Mouse (Mus musculus): Measurements from ENCODE around the gene Gm20388. TPM values are rescaled to one million over a fixed set of nuclear protein-coding genes. Genes with fewer than 3 reads are reported as not detected.
A peak's percentile ranks its signal among the peaks of the same experiment; 100 is the strongest.

Gm20388 gene
- polyA plus RNA-seq, 1 experiment from 2014 or later: 12.4 TPM

DNA sequence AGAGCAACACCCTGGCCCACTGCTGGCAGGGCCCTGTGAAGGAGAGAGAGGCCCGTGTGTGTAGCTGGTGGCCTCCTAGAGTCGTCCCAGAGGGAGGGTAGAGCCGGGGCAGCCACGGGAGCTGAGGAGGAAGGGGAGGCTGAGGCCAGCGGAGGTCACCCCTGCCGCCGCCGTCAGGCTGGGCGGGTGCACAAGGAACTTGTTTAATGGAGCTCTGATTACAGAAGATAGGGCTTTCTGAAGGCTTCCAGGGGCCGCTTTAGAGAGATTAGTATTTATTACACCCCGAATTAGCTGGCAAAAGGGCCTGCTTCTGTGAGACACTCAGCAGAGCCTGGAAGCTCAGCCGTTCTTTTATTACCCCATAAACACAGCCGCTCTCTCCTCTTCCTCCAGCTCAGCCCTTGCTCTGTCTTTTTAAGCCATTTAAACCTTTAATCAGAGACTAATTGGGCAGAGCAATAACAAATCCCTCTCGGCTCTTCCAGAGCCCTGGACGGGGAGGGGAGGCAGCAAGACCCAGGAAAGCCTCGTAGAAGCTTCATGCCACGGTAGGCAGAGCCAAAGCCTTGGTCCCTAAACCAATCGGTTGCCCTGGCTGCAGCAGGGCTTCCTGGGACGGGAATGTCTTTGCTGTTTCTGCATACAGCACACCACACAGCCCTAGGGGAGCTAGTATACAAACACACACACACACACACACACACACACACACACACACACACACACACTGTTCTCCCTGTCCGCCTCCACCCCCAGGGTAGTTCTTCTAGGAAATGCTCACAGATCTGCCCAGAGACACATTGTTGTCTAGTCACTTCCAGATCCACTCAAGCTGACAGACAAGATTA is 1448.7 kb downstream of the Gm20388 start:
- Histone ChIP-seq H3K4me1 (ENCODE audit: control insufficient read depth, insufficient read depth, low read depth, low read length) (peaks cover 8% of the 10 kb centered on the region), H3K27ac (ENCODE audit: low read depth, low read length) (0 out of 2 replicates have a peak overlapping the region, but pooled peaks have one; percentile 20), H3K4me2 (ENCODE audit: low read length) (no peak overlapping the region), H3K9ac (ENCODE audit: low read depth, low read length) (peak overlapping the region; percentile 17; the same call in 1 of the 2 replicates), H3K9me3 (ENCODE audit: control insufficient read depth, low read length) (no peaks in the 10 kb centered on the region), H3K27me3 (replicated peaks; ENCODE audit: control insufficient read depth, insufficient read depth, low read length) (no peaks in the 10 kb centered on the region), H3K4me3 (ENCODE audit: low read length) (no peak overlapping the region), H3K36me3 (ENCODE audit: control insufficient read depth, insufficient read depth, low read length) (no peaks in the 10 kb centered on the region)
- ATAC-seq: peak; percentile 67; the same call in 1 of the 2 replicates
- 33% methylated on average over 20 of the region's 20 CpGs for WGBS

DNA sequence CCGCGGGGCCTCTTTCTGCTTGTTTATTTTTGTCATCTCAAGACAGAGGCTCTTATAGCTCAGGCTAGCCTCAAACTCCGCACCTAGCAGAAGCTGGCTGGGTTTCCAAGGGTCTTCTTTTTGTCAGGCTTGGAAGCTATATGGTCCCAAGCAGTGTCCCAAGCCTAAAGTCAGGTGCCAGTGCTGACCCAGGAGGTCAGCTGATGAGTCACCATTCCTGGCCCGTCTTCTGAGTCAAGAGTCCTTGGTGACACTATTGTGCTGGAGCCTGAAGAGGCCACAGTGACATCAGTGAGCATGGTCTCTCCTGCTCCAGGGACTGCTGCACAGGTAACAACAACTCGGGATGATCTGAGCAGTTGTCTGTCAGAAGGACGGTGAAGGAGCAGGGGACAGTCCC is 1449.4 kb downstream of the Gm20388 start:
- no peak overlapping the region for H3K27ac ChIP-seq (ENCODE audit: low read depth, low read length)

DNA sequence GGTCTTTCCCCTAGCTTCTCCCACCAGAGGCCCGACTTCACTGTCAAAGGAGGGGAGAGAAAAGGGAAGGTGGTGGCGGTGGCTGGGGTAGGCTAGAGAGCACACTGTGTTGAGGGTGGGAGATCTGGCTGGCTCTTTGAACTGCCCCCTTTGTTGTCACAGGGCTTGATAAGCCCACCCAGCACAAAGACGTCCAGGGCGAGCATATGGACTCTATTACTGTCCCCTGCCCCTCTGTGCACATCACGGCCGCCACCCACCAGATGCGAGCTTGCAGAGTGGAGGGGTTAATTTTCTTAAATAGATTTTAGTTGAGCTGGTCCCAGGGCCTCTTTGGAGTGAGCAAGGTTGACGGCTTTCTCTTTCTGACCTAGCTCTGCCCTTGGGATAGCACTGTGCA is 1450.5 kb downstream of the Gm20388 start:
- no peak for ATAC-seq
- Histone ChIP-seq H3K36me3 (ENCODE audit: control insufficient read depth, insufficient read depth, low read length) (no peaks in the 10 kb centered on the region), H3K27ac (ENCODE audit: low read depth, low read length) (no peak overlapping the region), H3K4me3 (ENCODE audit: low read length) (no peak overlapping the region), H3K4me2 (ENCODE audit: low read length) (no peak overlapping the region), H3K9me3 (ENCODE audit: control insufficient read depth, low read length) (no peaks in the 10 kb centered on the region), H3K27me3 (replicated peaks; ENCODE audit: control insufficient read depth, insufficient read depth, low read length) (no peaks in the 10 kb centered on the region), H3K4me1 (ENCODE audit: control insufficient read depth, insufficient read depth, low read depth, low read length) (peaks cover 8% of the 10 kb centered on the region), H3K9ac (ENCODE audit: low read depth, low read length) (no peak overlapping the region)
- WGBS: 65% methylated on average over 8 of the region's 8 CpGs

More for the DNA sequence above, 1449.4 kb downstream of the Gm20388 start:
- no peak overlapping the region for H3K4me2 ChIP-seq (ENCODE audit: low read length)
- ATAC-seq: no peak
- H3K4me3 ChIP-seq (ENCODE audit: low read length): no peak overlapping the region
- no peaks in the 10 kb centered on the region for H3K9me3 ChIP-seq (ENCODE audit: control insufficient read depth, low read length)
- peaks cover 8% of the 10 kb centered on the region for H3K4me1 ChIP-seq (ENCODE audit: control insufficient read depth, insufficient read depth, low read depth, low read length)
- H3K27me3 ChIP-seq (replicated peaks; ENCODE audit: control insufficient read depth, insufficient read depth, low read length): no peaks in the 10 kb centered on the region
- WGBS: 63% methylated on average over 6 of the region's 6 CpGs
- H3K36me3 ChIP-seq (ENCODE audit: control insufficient read depth, insufficient read depth, low read length): no peaks in the 10 kb centered on the region
- H3K9ac ChIP-seq (ENCODE audit: low read depth, low read length): no peak overlapping the region

DNA sequence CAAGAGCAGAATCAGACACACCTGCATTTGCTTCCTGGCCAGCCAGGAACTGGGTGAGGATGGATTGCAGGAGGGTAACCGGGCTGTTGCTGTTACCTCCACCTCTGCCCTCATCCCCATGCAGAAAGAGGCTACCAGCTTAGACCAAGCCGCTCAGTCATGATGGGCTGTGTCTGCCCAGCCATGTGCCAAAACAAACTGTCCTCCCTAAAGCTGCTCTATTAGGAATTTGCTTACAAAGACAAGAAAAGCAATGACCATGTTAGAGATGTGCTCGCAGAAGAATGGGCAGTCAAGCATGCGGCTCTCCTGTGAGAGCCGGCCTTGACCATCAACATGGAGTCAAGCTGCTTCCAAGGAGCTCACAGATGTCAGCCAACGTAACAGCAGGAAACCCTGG is 1454.0 kb downstream of the Gm20388 start:
- no peak for ATAC-seq
- Histone ChIP-seq H3K4me1 (ENCODE audit: control insufficient read depth, insufficient read depth, low read depth, low read length) (peaks cover under 1% of the 10 kb centered on the region), H3K36me3 (ENCODE audit: control insufficient read depth, insufficient read depth, low read length) (no peaks in the 10 kb centered on the region), H3K4me3 (ENCODE audit: low read length) (no peak overlapping the region), H3K27me3 (replicated peaks; ENCODE audit: control insufficient read depth, insufficient read depth, low read length) (no peaks in the 10 kb centered on the region), H3K9me3 (ENCODE audit: control insufficient read depth, low read length) (no peaks in the 10 kb centered on the region), H3K4me2 (ENCODE audit: low read length) (no peak overlapping the region), H3K27ac (ENCODE audit: low read depth, low read length) (no peak overlapping the region), H3K9ac (ENCODE audit: low read depth, low read length) (no peak overlapping the region)
- 76% methylated on average over 6 of the region's 6 CpGs for WGBS

DNA sequence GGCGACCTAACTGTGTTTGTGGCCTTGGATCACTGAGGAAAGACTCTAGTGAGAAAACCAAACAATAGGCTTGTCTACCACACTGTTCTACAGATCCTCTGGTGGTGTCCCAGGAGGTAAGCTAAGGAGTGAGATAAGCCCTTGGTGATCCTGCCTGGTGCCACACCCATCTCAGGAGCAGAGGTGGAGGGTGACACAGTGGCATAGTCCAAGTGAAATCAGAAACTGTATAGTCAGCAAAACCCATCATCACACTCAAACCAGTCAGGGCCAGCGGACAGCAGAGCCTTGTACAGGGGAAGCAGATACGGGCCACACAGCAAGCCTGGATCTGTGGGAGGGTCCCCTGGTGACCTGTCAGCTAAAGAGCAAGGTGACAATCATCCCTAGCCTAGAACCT is 1454.5 kb downstream of the Gm20388 start:
- Histone ChIP-seq H3K4me3 (ENCODE audit: low read length) (no peak overlapping the region), H3K4me2 (ENCODE audit: low read length) (no peak overlapping the region), H3K9me3 (ENCODE audit: control insufficient read depth, low read length) (no peaks in the 10 kb centered on the region), H3K4me1 (ENCODE audit: control insufficient read depth, insufficient read depth, low read depth, low read length) (no peaks in the 10 kb centered on the region), H3K9ac (ENCODE audit: low read depth, low read length) (no peak overlapping the region), H3K36me3 (ENCODE audit: control insufficient read depth, insufficient read depth, low read length) (no peaks in the 10 kb centered on the region), H3K27ac (ENCODE audit: low read depth, low read length) (no peak overlapping the region), H3K27me3 (replicated peaks; ENCODE audit: control insufficient read depth, insufficient read depth, low read length) (no peaks in the 10 kb centered on the region)
- WGBS: 73% methylated on average over 3 of the region's 3 CpGs
- no peak for ATAC-seq

DNA sequence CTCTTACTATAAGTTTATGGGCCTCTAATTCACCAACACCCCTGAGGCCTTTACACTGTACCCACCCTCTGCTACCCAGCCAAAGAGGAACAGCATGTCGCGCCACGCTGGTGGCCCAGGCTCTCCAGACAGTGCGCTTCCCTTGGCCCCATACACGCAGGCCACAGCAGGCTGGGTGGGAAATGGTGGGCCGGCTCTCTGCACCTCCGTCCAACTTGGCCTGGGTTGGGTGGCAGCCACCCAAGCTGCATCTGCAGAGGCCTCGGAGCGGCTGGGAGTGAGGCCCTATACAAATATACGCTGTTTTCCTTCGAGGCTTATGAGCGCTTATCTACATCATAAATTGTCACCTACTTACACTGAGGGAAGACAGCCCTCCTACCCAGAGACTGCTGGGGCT is 1456.0 kb downstream of the Gm20388 start:
- no peaks in the 10 kb centered on the region for H3K36me3 ChIP-seq (ENCODE audit: control insufficient read depth, insufficient read depth, low read length)
- no peak overlapping the region for H3K27ac ChIP-seq (ENCODE audit: low read depth, low read length)
- WGBS: 91% methylated on average over 12 of the region's 12 CpGs
- no peak for ATAC-seq
- H3K9ac ChIP-seq (ENCODE audit: low read depth, low read length): no peak overlapping the region
- H3K4me1 ChIP-seq (ENCODE audit: control insufficient read depth, insufficient read depth, low read depth, low read length): no peaks in the 10 kb centered on the region
- H3K4me2 ChIP-seq (ENCODE audit: low read length): no peak overlapping the region
- H3K4me3 ChIP-seq (ENCODE audit: low read length): no peak overlapping the region
- no peaks in the 10 kb centered on the region for H3K27me3 ChIP-seq (replicated peaks; ENCODE audit: control insufficient read depth, insufficient read depth, low read length)
- H3K9me3 ChIP-seq (ENCODE audit: control insufficient read depth, low read length): no peaks in the 10 kb centered on the region

DNA sequence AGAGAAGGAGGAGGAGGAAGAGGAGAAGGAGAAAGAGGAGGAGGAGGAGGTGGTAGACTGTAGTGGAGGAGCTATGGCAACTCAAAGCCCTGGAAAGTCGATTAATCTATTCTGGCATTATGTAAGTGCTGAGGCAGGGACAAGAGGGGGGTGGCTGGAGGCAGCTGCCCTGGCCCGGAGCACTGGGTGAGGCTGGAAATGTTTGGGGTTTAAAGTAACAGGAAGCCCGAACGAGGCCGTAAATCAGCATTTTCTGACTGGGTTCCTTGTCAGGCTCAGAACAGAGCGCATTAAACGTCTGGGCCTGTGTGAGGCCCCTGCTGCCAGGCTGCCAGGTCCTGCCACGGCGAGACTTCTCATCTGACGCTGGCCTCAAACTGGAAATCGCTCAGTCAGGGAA is 1458.2 kb downstream of the Gm20388 start:
- Histone ChIP-seq H3K27me3 (replicated peaks; ENCODE audit: control insufficient read depth, insufficient read depth, low read length) (no peaks in the 10 kb centered on the region), H3K36me3 (ENCODE audit: control insufficient read depth, insufficient read depth, low read length) (no peaks in the 10 kb centered on the region), H3K9ac (ENCODE audit: low read depth, low read length) (peak overlapping the region; percentile 22; the same call in 1 of the 2 replicates), H3K4me2 (ENCODE audit: low read length) (no peak overlapping the region), H3K4me3 (ENCODE audit: low read length) (no peak overlapping the region), H3K9me3 (ENCODE audit: control insufficient read depth, low read length) (no peaks in the 10 kb centered on the region), H3K27ac (ENCODE audit: low read depth, low read length) (no peak overlapping the region), H3K4me1 (ENCODE audit: control insufficient read depth, insufficient read depth, low read depth, low read length) (peaks cover 3% of the 10 kb centered on the region; the same call in 1 of the 2 replicates)
- 51% methylated on average over 11 of the region's 11 CpGs for WGBS
- ATAC-seq: no peak

DNA sequence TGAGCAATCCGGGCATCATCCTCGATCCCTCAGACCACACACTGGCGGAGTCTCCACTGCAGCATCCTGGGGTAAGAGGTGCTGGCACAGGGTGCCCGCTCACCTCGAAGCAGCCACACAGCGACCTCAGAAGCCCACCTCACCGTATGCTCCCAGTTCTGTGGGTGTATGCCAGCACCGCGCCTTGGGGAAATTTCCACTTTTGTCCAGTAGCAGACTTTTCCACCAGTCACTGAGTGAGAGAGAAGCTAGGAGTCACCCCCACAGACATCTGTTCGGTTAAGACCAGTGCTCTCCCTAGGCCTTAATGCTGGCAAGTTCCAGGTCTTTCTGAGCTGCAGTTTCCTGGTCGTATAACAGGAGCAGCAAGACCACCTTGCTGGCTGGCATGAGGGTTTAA is 1458.7 kb downstream of the Gm20388 start:
- Histone ChIP-seq H3K9me3 (ENCODE audit: control insufficient read depth, low read length) (no peaks in the 10 kb centered on the region), H3K27ac (ENCODE audit: low read depth, low read length) (no peak overlapping the region), H3K4me2 (ENCODE audit: low read length) (no peak overlapping the region), H3K36me3 (ENCODE audit: control insufficient read depth, insufficient read depth, low read length) (no peaks in the 10 kb centered on the region), H3K27me3 (replicated peaks; ENCODE audit: control insufficient read depth, insufficient read depth, low read length) (no peaks in the 10 kb centered on the region), H3K4me1 (ENCODE audit: control insufficient read depth, insufficient read depth, low read depth, low read length) (peaks cover 3% of the 10 kb centered on the region; the same call in 1 of the 2 replicates), H3K9ac (ENCODE audit: low read depth, low read length) (no peak overlapping the region; the same call in 1 of the 2 replicates), H3K4me3 (ENCODE audit: low read length) (no peak overlapping the region)
- no peak for ATAC-seq
- WGBS: 84% methylated on average over 11 of the region's 11 CpGs

DNA sequence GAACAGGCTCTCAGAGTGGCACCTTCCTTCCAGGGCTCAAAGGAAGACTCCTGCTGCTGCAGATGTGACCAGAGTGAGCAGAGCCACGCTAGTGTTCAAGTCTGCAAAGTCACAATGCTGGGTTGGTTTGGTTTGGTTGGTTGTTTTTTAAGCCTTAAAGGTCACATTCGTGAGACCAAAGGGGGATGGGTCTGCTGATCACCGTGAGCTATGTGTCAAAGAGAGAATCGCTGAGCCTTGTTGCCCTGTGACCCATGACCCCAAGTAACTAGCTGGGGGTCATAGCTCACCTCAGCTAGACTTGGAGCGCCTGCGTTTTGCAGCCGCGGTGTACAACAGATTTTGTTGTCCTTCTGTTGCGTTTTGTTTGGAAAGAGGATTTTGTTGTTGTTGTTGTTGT is 1460.6 kb downstream of the Gm20388 start:
- Histone ChIP-seq H3K4me3 (ENCODE audit: low read length) (no peak overlapping the region), H3K9me3 (ENCODE audit: control insufficient read depth, low read length) (no peaks in the 10 kb centered on the region), H3K36me3 (ENCODE audit: control insufficient read depth, insufficient read depth, low read length) (no peaks in the 10 kb centered on the region), H3K9ac (ENCODE audit: low read depth, low read length) (no peak overlapping the region), H3K4me1 (ENCODE audit: control insufficient read depth, insufficient read depth, low read depth, low read length) (peaks cover 3% of the 10 kb centered on the region; the same call in 1 of the 2 replicates), H3K27me3 (replicated peaks; ENCODE audit: control insufficient read depth, insufficient read depth, low read length) (no peaks in the 10 kb centered on the region), H3K4me2 (ENCODE audit: low read length) (no peak overlapping the region), H3K27ac (ENCODE audit: low read depth, low read length) (no peak overlapping the region)
- ATAC-seq: no peak
- 62% methylated on average over 9 of the region's 9 CpGs for WGBS
